Mouse (Mus musculus) gastrocnemius, adult 8-10 months (tissue): ENCODE measurements around the gene Gm4763. TPM values are rescaled to one million over a fixed set of nuclear protein-coding genes. Genes with fewer than 3 reads are reported as not detected.
"Not testable (repeated sequence)": the region's sequence is repeated elsewhere in the genome, so short reads cannot be mapped to it uniquely, and the experiment has no call there.

ENCODE experiments used
- DNase-seq, 2 experiments: peaks; one replicate each; pipeline ENCODE4 v3.0.0; 2022; ENCODE audit warnings: low spot score in 2 of 2
- total RNA-seq, 4 experiments: library from RNA; stranded (reverse); gene quantifications; 2 replicates each; pipeline ENCODE4 v1.2.4; 2022

Gene Gm4763
- total RNA-seq: not detected

DNA sequence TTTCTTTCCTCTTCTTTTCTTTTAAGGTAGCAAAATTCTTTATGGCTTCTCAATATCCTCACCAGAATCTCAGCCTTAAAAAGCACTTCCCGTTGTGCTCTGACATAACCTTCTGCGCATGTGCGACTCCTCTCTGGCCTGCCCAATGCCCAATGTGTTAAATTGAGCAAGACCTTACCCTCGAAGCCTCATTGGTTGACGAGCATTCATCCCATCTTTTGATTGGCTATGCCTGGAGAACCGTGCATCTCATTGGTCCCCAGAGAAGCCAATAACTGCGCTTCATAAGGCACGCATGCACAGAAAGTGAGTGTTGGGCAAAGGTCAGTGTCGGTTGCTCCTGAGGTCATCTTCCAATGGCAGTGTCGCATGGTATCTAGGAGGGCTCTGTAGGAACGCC lies at the start of gene Gm4763:
Gene Gm4763, minus strand, starts transcription at position 101 of the 400 bp plus-strand sequence.
- DNase-seq: not testable (repeated sequence)

DNA sequence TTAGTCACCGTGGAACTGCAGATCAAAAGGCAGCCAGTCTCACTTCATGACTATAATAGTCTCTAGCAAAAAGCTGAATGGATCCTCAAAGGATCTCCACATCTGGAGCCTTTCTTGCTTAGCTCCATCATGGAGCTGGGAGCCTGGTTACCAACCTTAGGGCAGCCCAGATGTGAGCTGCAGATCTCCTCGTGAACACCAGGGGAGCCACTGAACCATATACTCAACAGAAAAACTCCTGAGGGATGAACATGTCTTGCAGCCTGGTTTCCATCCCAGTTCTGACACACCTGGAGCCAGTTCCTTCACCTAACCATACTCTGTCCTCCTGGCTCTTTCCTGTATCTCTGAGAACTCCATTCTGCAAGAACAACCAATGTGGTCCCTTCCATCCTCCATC lies 49.4 kb upstream of the Gm4763 start:
- no peak for DNase-seq

GRCm38 (mm10) chr7:24773942-24774535 lies 47.3 kb upstream of the Gm4763 start:
- DNase-seq: no peak

GRCm38 (mm10) chr7:24771361-24771760 lies 44.7 kb upstream of the Gm4763 start:
- DNase-seq: no peak

DNA sequence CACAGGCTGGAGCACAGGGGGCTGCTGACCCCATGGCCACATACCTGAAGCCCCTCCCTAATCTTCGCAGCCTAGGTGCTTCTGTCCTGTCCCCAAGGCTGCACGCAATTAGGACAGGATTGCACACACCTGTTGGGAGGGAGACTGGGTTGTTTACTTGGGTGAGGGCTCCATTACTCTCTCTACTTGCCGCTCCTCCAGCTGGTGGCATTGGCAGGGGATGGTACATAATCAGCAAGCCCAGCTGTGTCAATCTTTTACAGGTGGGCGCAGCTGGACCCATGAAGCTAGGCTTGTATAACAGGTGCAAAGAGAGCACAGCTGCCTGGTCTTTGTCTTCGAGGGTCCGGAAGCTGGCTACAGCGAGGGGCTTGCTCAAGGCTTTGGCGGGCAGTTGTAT lies 35.9 kb upstream of the Gm4763 start:
- no peak for DNase-seq

- no peak for DNase-seq
These were observed 34.5 kb upstream of the Gm4763 start for GRCm38 (mm10) chr7:24761161-24761560.

DNA sequence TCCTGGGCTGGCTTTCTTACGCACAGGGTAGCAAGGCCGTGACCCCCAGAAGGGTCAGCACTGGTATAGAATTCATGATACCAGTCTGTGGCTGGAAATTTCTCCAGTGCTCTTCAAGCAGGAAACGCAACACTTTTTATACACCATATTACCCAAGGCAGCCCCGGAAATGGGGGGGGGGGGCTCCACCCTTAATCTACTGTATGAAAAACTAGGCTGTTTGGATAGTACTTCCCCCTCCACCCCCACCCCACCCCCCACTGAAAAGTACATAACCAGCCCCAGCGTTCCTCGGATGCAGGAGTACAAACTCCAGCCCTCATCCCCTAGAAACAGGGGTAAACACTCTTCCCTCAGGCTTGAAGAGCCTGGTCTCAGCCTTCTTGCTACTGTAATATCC lies 33.5 kb upstream of the Gm4763 start, which contains the start of gene Cd177:
Gene Cd177, minus strand, starts transcription at position 101 of the 400 bp plus-strand sequence.
- no peak for DNase-seq

DNA sequence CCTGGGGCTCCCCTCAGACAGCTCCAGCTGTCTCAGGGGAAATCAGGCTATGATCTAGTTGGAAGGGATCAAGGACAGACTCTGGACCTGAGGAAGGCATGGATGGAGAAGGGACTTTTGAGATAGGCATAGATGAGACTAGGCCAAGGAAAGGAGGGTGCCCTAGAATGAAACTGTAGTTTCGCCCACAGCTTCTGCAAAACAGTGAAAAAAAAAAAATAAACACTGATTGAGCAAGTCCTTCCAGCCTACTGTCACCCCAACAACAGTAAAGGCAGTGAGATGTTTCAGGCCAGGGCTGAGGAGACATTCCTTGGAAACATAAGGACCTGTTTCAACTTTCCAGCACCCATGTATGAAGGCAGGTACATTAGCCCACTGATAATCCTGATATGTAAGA lies 31.8 kb upstream of the Gm4763 start:
- no peak for DNase-seq

DNA sequence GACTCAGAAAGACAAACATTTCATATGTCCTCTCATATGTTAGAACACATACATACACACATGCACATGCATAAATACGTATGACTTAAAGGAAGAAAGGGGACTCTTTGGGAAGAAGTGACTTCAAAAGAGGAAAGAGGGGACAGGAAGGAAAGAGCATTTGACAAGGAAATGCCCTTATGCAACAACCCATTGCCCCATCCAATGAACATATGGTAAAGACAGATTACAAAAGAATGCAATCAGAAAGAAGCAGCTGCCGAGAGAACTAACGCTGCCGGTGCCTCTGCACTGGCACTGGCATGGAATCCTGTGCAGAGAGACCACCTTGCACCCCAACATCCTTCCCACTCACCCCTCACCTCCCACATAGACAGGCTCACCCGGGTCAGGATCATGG lies 26.8 kb upstream of the Gm4763 start:
- no peak for DNase-seq

DNA sequence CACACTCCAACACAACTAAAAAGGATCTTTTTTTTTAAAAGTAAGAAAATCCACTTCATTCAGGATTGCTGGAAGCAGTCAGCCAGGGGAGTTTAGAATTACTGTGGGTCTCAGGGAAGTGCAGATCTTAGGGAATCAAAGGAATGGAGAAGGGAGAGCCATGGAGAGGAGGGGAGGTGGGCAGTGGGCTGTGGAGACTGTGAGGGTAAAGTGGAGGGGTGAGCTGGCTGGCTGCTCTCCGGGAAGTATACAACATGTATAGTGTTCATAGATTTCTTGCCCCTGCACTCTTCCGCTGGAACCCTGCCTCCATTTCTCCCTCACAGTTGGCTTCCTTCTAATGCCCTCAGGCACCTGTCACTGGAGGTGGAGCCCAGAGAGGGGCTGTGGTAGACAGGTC lies 24.9 kb upstream of the Gm4763 start:
- no peak for DNase-seq

GRCm38 (mm10) chr7:24750695-24751094 lies 24.0 kb upstream of the Gm4763 start:
- no peak for DNase-seq

DNA sequence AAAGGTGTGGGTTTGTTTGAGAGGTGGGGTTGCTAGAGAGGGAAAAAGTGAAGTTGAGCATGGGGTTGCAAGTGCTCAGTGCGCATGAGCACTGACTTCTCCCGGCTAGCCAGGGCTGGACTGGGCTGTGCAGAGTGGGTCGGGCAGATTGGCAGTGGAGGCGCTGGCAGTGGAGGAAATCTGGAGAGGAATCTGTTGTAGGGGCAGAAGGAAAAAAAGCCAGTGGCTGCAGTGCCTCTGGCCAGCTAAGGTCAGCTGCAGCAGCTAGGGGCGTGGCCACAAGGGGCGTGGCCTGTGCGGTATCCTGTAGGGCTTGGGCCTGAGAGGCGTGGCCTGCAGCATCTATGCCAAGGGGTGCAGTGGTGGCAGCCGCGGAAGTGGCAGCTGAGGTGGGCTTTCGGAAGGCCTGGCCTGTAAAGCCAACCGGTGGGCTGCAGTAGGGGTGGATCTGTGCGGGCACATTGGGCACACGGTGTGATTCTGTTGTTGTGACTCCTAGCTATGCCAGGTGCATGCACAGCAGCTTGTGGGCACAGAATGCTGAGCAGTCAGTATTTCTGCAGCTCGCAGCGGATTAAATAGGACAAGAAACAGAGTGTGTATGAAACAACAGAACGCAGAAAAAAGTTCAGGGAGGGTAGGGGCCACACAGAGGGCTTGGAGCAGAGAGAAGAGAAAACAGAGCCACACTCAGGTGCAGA lies 9.4 kb upstream of the Gm4763 start:
- no peak for DNase-seq

GRCm38 (mm10) chr7:24715039-24715438 lies 11.7 kb downstream of the Gm4763 start:
- DNase-seq: no peak

GRCm38 (mm10) chr7:24708832-24709292 lies 17.8 kb downstream of the Gm4763 start, which contains the start of gene BC049730:
Gene BC049730, plus strand, starts transcription at chr7:24709242.
- no peak for DNase-seq

GRCm38 (mm10) chr7:24702841-24703240 lies 23.9 kb downstream of the Gm4763 start:
- DNase-seq: not testable (repeated sequence)

DNA sequence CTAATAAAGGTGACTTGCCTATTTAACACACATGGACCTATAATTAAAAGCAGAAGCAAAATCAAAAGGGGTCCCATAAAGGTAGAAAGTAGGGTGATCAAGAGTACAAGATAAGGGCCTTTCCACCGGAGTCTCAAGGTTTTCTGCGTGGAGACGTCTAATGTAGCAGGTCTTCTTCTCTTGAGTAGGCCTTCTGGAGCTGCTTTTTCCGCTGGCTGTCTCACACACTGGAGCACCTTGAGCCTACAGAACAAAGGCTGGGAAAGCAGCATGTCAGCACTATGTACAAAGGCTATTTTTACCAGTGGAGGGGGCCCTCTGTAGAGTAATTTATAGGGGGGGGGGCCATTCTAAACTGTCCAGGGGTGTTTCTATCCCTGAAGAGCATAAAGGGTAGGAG lies 28.8 kb downstream of the Gm4763 start:
- not testable (repeated sequence) for DNase-seq

GRCm38 (mm10) chr7:24692693-24693092 lies 34.0 kb downstream of the Gm4763 start:
- not testable (repeated sequence) for DNase-seq

GRCm38 (mm10) chr7:24687519-24687918 lies 39.2 kb downstream of the Gm4763 start:
- not testable (repeated sequence) for DNase-seq

- DNase-seq: not testable (repeated sequence)
These were observed 42.6 kb downstream of the Gm4763 start for GRCm38 (mm10) chr7:24684121-24684520.

DNA sequence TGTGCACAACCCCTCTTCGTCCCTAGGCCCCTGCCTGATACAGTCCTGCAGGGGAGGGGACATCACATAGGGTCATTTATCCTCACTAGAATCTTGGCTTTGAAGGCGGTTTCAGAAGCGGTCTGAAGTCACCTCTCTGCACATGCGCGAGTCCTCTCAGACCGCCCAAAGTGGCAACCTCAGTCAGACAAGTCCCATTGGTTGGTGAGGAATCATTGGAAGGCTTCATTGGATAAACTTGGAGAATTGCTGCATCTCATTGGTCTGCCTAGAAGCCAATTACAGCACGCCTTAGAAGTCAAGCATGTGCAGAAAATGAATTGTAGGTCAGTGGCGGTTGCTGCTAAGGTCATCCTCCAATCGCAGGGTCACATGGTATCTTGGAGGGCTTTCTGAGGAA lies 50.1 kb downstream of the Gm4763 start, which contains the start of gene Tex101:
Gene Tex101, minus strand, starts transcription at position 101 of the 400 bp plus-strand sequence.
- no peak for DNase-seq

DNA sequence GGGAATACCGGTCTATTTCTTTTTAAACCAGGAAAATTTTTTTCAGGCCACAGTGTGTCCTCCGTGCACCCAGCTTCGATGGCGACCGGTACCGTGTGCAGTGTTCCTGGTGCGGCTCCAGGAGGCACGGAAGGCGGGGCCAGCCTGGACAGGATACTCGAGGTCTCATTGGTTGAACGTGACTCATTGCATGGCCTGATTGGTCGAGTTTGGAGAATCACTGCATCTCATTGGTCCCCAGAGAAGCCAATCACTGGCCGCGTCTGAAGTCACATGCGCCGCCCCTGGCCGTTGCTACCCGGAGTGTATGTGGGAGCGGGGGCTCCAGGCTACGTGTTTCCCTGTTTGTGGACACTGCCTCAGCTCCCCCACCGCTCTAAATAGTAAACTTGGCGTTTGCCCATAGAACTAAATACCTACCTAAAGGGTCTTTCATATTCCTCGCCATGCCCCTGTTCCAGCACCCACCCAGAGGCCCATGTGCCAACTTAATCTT lies 54.7 kb downstream of the Gm4763 start:
- DNase-seq: no peak
